Mouse (Mus musculus) lung, adult 2 months (tissue): ENCODE measurements around the gene Mrpl22. TPM values are rescaled to one million over a fixed set of nuclear protein-coding genes. Genes with fewer than 3 reads are reported as not detected.
"Not testable (repeated sequence)": the region's sequence is repeated elsewhere in the genome, so short reads cannot be mapped to it uniquely, and the experiment has no call there.

ENCODE experiments used
- DNase-seq: peaks from one replicate; pipeline ENCODE4 v3.0.0; 2022
- H3K4me1 ChIP-seq: fragments of 200-500 bp; 2 replicates; pipeline ENCODE4 v1.6.1; 2011; ENCODE audit warnings: low read length; ENCODE audit not compliant: control insufficient read depth, insufficient read depth
- H3K4me3 ChIP-seq: fragments of 200-500 bp; replicated peaks from 2 replicates; pipeline ENCODE3; 2011; ENCODE audit warnings: low read depth, mild to moderate bottlenecking, control low read depth, low read length; ENCODE audit errors: extremely low read depth
- CTCF ChIP-seq: fragments of 200-500 bp; IDR thresholded peaks from 2 replicates; pipeline ENCODE4 v1.5.1; 2011; ENCODE audit warnings: mild to moderate bottlenecking, low read length, control low read depth; ENCODE audit not compliant: insufficient read depth
- POLR2A ChIP-seq: fragments of 200-500 bp; IDR thresholded peaks from 2 replicates; pipeline ENCODE4 v1.6.1; 2011; ENCODE audit warnings: low read depth, mild to moderate bottlenecking, control low read depth, low read length, borderline replicate concordance; ENCODE audit errors: extremely low read depth
- WGBS: fragments of 180-500 bp; shearing (Covaris S2); methylation state at CpG from one replicate; pipeline ENCODE4 v1.1.7; 2018; 5-methylcytosine and 5-hydroxymethylcytosine counted together
- polyA plus RNA-seq: library from polyadenylated mRNA; depleted of rRNA; stranded (reverse); fragments of >200 nt; gene quantifications from 2 replicates; pipeline ENCODE4 v1.2.3, GENCODE M21; 2012

Gene Mrpl22
- polyA plus RNA-seq, 1 experiment, result 22.6 TPM

DNA sequence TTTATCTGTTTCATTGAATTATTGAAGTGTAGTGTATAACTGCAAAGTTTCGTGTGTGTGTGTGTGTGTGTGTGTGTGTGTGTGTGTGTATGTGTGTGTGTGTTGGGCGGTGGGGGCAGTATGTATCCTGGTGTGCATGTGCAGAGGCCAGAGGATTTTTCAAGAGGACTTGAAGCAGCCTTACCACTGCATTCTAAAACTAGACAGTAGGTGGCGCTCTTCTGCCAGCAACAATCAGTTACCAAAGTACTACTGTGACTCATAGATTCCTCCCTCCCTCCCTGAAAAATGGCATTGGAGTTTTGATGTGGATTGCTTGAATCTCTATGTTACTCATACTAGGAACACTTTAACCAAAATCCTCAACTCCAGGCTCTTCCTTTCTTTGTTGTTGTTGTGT is 8.1 kb downstream of the Mrpl22 start:
- TF ChIP-seq CTCF (peak; percentile 54; the same call in 1 of the 2 replicates), POLR2A (no peak)
- Histone ChIP-seq H3K4me1 (no peaks in the 10 kb centered on the region; the same call in 1 of the 2 replicates), H3K4me3 (no peak overlapping the region)
- WGBS, result 18% methylated on average over 3 of the region's 3 CpGs
- peak; percentile 56 for DNase-seq

DNA sequence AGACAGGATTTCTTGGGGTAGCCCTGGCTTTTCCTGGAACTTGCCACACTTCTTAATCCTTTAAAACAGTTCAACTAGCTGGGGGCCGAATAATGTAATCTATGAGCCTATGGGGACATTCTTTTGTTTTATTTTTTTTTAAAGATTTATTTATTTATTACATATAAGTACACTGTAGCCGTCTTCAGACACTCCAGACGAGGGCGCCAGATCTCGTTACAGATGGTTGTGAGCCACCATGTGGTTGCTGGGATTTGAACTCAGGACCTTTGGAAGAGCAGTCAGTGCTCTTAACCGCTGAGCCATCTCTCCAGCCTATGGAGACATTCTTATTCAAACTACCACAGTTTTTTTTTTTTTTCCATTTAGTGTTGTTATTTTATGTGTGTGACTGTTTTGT is 8.5 kb downstream of the Mrpl22 start:
- DNase-seq, H3K4me3 ChIP-seq, H3K4me1 ChIP-seq: not testable (repeated sequence)
- WGBS, result 88% methylated on average over 6 of the region's 6 CpGs

DNA sequence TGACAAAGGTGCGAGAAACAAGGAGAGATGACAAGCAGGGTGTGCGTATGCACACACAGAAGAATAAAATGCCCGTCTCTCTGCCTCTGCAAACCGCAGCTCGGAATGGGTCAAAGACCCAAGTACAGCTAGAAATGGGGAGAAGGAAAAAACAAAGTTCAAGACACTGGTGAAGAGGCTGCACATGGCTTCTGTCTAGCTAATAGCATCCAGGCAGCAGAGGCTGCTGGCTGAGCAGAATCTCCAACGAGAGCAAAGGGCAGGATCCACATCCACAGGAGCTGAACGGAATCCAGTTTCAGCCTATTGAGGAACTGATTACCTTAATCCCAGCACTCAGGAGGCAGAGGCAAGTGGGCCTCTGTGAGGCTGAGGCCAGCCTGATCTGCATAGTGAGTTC is 9.3 kb downstream of the Mrpl22 start:
- no peak for TF ChIP-seq POLR2A
- no peak for TF ChIP-seq CTCF
- DNase-seq, result no peak
- 86% methylated on average over 7 of the region's 7 CpGs for WGBS
- Histone ChIP-seq H3K4me3 (no peak overlapping the region), H3K4me1 (no peaks in the 10 kb centered on the region; the same call in 1 of the 2 replicates)

- DNase-seq, result no peak
- Histone ChIP-seq H3K4me3 (peak overlapping the region; percentile 6), H3K4me1 (no peaks in the 10 kb centered on the region; the same call in none of the 2 replicates)
- whole genome bisulfite sequencing, result 31% methylated on average over 3 of the region's 3 CpGs
- no peak for TF ChIP-seq CTCF
- no peak for TF ChIP-seq POLR2A
Observed at GRCm38 (mm10) chr11:58183579-58183978, 12.1 kb downstream of the Mrpl22 start.

- H3K4me3 ChIP-seq, result no peak overlapping the region
- 87% methylated on average over 6 of the region's 6 CpGs for WGBS
- TF ChIP-seq POLR2A, result no peak
- no peak for TF ChIP-seq CTCF
Observed at GRCm38 (mm10) chr11:58189675-58190074, 18.2 kb downstream of the Mrpl22 start.

DNA sequence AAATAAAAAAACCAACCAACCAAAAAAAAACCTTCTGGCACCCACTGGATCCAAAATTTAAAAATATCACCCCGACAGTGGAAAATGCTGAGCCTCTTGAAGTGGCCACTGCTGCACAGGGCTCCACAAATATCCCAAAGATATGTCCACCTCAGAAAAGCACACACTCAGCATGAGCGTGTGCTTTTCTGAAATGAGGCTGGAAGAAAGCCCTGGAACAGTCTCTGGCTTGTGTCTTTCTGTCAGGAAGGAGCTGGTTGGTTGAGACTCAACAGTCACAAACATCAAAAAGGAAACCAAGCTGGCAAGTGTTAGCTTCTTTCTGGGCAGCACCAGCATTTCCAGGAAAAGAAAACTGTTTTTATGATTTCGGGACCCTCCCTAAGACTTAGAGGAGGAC is 21.9 kb downstream of the Mrpl22 start:
- DNase-seq, result no peak
- WGBS, result 19% methylated on average over 3 of the region's 3 CpGs
- Histone ChIP-seq H3K4me3 (no peak overlapping the region), H3K4me1 (peaks cover 3% of the 10 kb centered on the region)
- TF ChIP-seq CTCF (no peak), POLR2A (no peak)

More at GRCm38 (mm10) chr11:58189675-58190074, 18.2 kb downstream of the Mrpl22 start:
- H3K4me1 ChIP-seq, result peaks cover 3% of the 10 kb centered on the region
- DNase-seq, result no peak

GRCm38 (mm10) chr11:58193860-58194520 is 22.5 kb downstream of the Mrpl22 start:
- H3K4me1 ChIP-seq, result peaks cover 3% of the 10 kb centered on the region
- WGBS, result 41% methylated on average over 4 of the region's 4 CpGs
- H3K4me3 ChIP-seq, result no peak overlapping the region
- no peak for DNase-seq
- no peak for TF ChIP-seq POLR2A
- TF ChIP-seq CTCF, result no peak

GRCm38 (mm10) chr11:58198663-58199062 is 27.2 kb downstream of the Mrpl22 start:
- no peak overlapping the region for H3K4me3 ChIP-seq
- no peak for TF ChIP-seq CTCF
- no peak for DNase-seq
- 82% methylated on average over 4 of the region's 4 CpGs for WGBS
- peaks cover 3% of the 10 kb centered on the region for H3K4me1 ChIP-seq

DNA sequence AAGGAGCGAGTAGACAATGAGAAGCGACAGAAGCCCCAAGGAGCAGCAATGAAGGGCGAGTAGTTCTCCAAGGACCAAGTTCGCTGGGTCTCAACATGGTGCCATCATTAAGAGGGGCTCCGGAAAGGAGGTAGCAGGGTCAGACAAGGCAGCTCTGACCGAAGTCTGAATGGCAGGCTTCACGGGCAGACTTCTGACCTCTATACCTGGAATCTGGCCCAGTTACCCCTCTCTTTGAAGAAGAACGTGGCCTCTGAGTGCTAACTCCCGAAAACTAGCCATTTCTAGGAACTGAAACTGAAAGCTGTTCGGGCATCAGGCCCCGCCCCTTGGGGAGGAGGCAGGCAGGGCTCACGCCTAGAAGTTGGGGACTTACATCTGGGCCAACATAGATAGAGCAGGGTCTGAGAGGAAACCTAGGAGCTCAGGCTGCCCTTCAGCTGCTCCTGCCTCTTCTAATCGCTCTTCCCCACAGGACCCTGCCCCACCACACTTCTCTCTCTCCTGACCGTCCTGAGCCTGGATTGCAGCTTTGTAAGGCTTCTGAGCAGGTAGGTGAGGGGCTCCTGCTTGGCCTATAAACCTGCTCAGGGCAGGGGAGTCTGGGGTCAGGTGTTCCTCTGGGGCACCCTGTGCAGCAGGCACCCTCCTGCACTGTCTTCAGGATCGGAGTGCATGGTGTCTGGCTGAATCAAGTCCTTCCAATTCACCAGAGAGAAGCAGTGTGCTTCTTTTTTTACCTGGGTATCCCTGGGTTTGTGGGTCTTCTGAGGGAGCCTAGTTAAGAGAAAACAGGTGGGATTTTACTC is 28.0 kb downstream of the Mrpl22 start, which contains the start of the genes Igtp and Irgm2:
TSS of gene Igtp (plus strand) at position 328 of the 809 bp plus-strand sequence.
TSS of gene Irgm2 (plus strand) at position 390 of the 809 bp plus-strand sequence.
- peak within 1 kb of the TSS; percentile 99 for H3K4me3 ChIP-seq
- peak; percentile 42; the same call in 1 of the 2 replicates for TF ChIP-seq POLR2A
- not testable (repeated sequence) for H3K4me1 ChIP-seq
- DNase-seq, result peak; percentile 86
- 2% methylated on average over 14 of the region's 15 CpGs for WGBS

DNA sequence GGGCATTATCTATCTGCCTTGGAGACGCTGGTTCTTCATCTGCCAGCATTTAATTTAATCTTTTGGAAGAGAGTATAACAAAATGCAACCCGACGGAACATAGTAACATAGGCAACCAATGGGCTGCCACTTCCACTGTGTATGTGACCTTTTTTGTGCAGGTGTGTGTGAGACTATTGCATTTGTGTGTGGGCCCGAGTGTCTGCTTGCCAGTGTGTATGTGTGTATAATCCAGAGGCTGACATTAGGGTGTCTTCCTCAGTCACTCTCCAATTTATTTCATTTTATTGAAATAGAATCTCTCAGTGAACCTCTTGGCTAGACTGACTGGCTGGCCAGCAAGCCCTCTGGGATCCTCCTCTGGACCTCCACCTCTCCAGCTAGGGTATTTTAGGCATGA is 28.8 kb downstream of the Mrpl22 start:
- Histone ChIP-seq H3K4me1 (no peaks in the 10 kb centered on the region; the same call in 1 of the 2 replicates), H3K4me3 (no peak overlapping the region)
- no peak for DNase-seq
- no peak for TF ChIP-seq POLR2A
- TF ChIP-seq CTCF, result no peak
- 56% methylated on average over 4 of the region's 4 CpGs for WGBS
